Mouse (Mus musculus) cortical plate, adult 2 months (tissue): ENCODE results near the gene Nlk.

Source experiments
- CTCF ChIP-seq: fragments of 200-500 bp; IDR thresholded peaks from 2 replicates; pipeline ENCODE4 v1.5.1; 2011; ENCODE audit warnings: mild to moderate bottlenecking, control low read depth, low read length; ENCODE audit not compliant: insufficient read depth; ENCODE audit errors: extremely low read depth
- POLR2A ChIP-seq: fragments of 200-500 bp; IDR thresholded peaks from 2 replicates; pipeline ENCODE4 v1.6.1; 2011; ENCODE audit warnings: mild to moderate bottlenecking, low read length, control low read depth; ENCODE audit not compliant: insufficient read depth; ENCODE audit errors: extremely low read depth

- TF ChIP-seq POLR2A (no peak), CTCF (no peak)
Measured at GRCm38 (mm10) chr11:78528714-78529113, 168.5 kb downstream of the Nlk start.
